Mouse (Mus musculus) spleen, adult 2 months (tissue): ENCODE results near the gene Fbxo47. TPM values are rescaled to one million over a fixed set of nuclear protein-coding genes. Genes with fewer than 3 reads are reported as not detected.
"Not testable (repeated sequence)": the region's sequence is repeated elsewhere in the genome, so short reads cannot be mapped to it uniquely, and the experiment has no call there.

Experiments
- DNase-seq, 2 experiments: peaks; one replicate each; pipeline versions ENCODE4 v3.0.0 to v3.0.0-alpha.2; 2012 to 2021; ENCODE audit warnings: low spot score in 2 of 2, low read depth in 1 of 2
- H3K27ac ChIP-seq: fragments of 200-500 bp; 2 replicates; pipeline ENCODE4 v1.5.1; 2012; ENCODE audit warnings: low read length, inconsistent platforms; ENCODE audit not compliant: insufficient read depth
- H3K27me3 ChIP-seq: fragments of 200-500 bp; 2 replicates; pipeline ENCODE4 v1.6.1; 2012; ENCODE audit warnings: mild to moderate bottlenecking, moderate library complexity, low read length, inconsistent platforms; ENCODE audit not compliant: control insufficient read depth, insufficient read depth
- H3K36me3 ChIP-seq: fragments of 200-500 bp; 2 replicates; pipeline ENCODE4 v1.6.1; 2012; ENCODE audit warnings: mild to moderate bottlenecking, low read length, inconsistent platforms; ENCODE audit not compliant: control insufficient read depth, insufficient read depth
- H3K4me1 ChIP-seq: fragments of 200-500 bp; 2 replicates; pipeline ENCODE4 v1.6.1; 2011; ENCODE audit warnings: inconsistent platforms; ENCODE audit not compliant: control insufficient read depth, insufficient read depth, insufficient read length
- H3K4me3 ChIP-seq: fragments of 200-500 bp; 2 replicates; pipeline ENCODE4 v1.5.1; 2011; ENCODE audit warnings: mild to moderate bottlenecking, inconsistent platforms; ENCODE audit not compliant: insufficient read depth, insufficient read length; ENCODE audit errors: extremely low read depth
- CTCF ChIP-seq: fragments of 200-500 bp; IDR thresholded peaks from 2 replicates; pipeline ENCODE4 v1.5.1; 2011; ENCODE audit warnings: mild to moderate bottlenecking, inconsistent platforms; ENCODE audit not compliant: insufficient read depth, insufficient read length, insufficient replicate concordance; ENCODE audit errors: extremely low read depth
- POLR2A ChIP-seq: fragments of 200-500 bp; IDR thresholded peaks from 2 replicates; pipeline ENCODE4 v1.6.1; 2011; ENCODE audit warnings: low read depth, low read length, inconsistent platforms
- WGBS: fragments of 180-500 bp; shearing (Covaris S2); methylation state at CpG from one replicate; pipeline ENCODE4 v1.1.7; 2018; 5-methylcytosine and 5-hydroxymethylcytosine counted together
- polyA plus RNA-seq: library from polyadenylated mRNA; depleted of rRNA; stranded (reverse); fragments of >200 nt; gene quantifications from 2 replicates; pipeline ENCODE4 v1.2.3, GENCODE M21; 2012

Gene Fbxo47
- polyA plus RNA-seq, 1 experiment, result 0.20 TPM

- 3% methylated on average over 26 of the region's 26 CpGs for WGBS
- peak; percentile 77 to 87 for DNase-seq
- TF ChIP-seq CTCF (no peak), POLR2A (peak; percentile 69)
These were observed 424 bp downstream of the Fbxo47 start for GRCm38 (mm10) chr11:97883542-97883917.

GRCm38 (mm10) chr11:97880362-97880761, 3.6 kb downstream of the Fbxo47 start:
- 90% methylated on average over 4 of the region's 4 CpGs for WGBS
- no peaks in the 10 kb centered on the region for H3K4me1 ChIP-seq
- no peaks in the 10 kb centered on the region for H3K36me3 ChIP-seq
- TF ChIP-seq CTCF (no peak), POLR2A (no peak)
- no peak overlapping the region for H3K4me3 ChIP-seq
- H3K27ac ChIP-seq, result no peak overlapping the region
- H3K27me3 ChIP-seq, result no peaks in the 10 kb centered on the region
- DNase-seq, result no peak

More at GRCm38 (mm10) chr11:97883542-97883917, 424 bp downstream of the Fbxo47 start:
- Histone ChIP-seq H3K36me3 (no peaks in the 10 kb centered on the region), H3K27me3 (no peaks in the 10 kb centered on the region), H3K4me1 (no peaks in the 10 kb centered on the region), H3K27ac (peak overlapping the region; percentile 96), H3K4me3 (peak overlapping the region; percentile 73)

GRCm38 (mm10) chr11:97877341-97877740, 6.6 kb downstream of the Fbxo47 start:
- DNase-seq, result no peak
- TF ChIP-seq POLR2A (no peak), CTCF (no peak)
- 89% methylated on average over 2 of the region's 2 CpGs for WGBS

GRCm38 (mm10) chr11:97874396-97874795, 9.6 kb downstream of the Fbxo47 start:
- H3K27ac ChIP-seq, result no peak overlapping the region
- no peak for TF ChIP-seq POLR2A
- no peak for TF ChIP-seq CTCF
- DNase-seq, result no peak
- 96% methylated on average over 1 of the region's 1 CpGs for WGBS
- no peaks in the 10 kb centered on the region for H3K4me1 ChIP-seq
- H3K27me3 ChIP-seq, result no peaks in the 10 kb centered on the region
- no peak overlapping the region for H3K4me3 ChIP-seq
- H3K36me3 ChIP-seq, result no peaks in the 10 kb centered on the region

More at GRCm38 (mm10) chr11:97877341-97877740, 6.6 kb downstream of the Fbxo47 start:
- Histone ChIP-seq H3K36me3 (no peaks in the 10 kb centered on the region), H3K27me3 (no peaks in the 10 kb centered on the region), H3K4me3 (no peak overlapping the region), H3K27ac (no peak overlapping the region), H3K4me1 (no peaks in the 10 kb centered on the region)

GRCm38 (mm10) chr11:97872378-97872777, 11.6 kb downstream of the Fbxo47 start:
- not testable (repeated sequence) for H3K27me3 ChIP-seq, H3K4me3 ChIP-seq, H3K4me1 ChIP-seq, H3K36me3 ChIP-seq, H3K27ac ChIP-seq, DNase-seq
- 77% methylated on average over 5 of the region's 5 CpGs for WGBS

GRCm38 (mm10) chr11:97867591-97867990, 16.4 kb downstream of the Fbxo47 start:
- H3K4me1 ChIP-seq, result no peaks in the 10 kb centered on the region
- no peaks in the 10 kb centered on the region for H3K36me3 ChIP-seq
- WGBS, result 95% methylated on average over 3 of the region's 3 CpGs
- TF ChIP-seq CTCF, result no peak
- TF ChIP-seq POLR2A, result no peak
- no peak for DNase-seq
- no peak overlapping the region for H3K4me3 ChIP-seq
- no peak overlapping the region for H3K27ac ChIP-seq
- no peaks in the 10 kb centered on the region for H3K27me3 ChIP-seq

GRCm38 (mm10) chr11:97866091-97866888, 17.7 kb downstream of the Fbxo47 start:
- TF ChIP-seq POLR2A (no peak), CTCF (no peak)
- no peaks in the 10 kb centered on the region for H3K27me3 ChIP-seq
- H3K4me3 ChIP-seq, result no peak overlapping the region
- no peaks in the 10 kb centered on the region for H3K4me1 ChIP-seq
- no peak overlapping the region for H3K27ac ChIP-seq
- no peak for DNase-seq
- H3K36me3 ChIP-seq, result no peaks in the 10 kb centered on the region
- 91% methylated on average over 3 of the region's 3 CpGs for WGBS
